Mouse (Mus musculus): Measurements from ENCODE around the gene Prss2. TPM values are rescaled to one million over a fixed set of nuclear protein-coding genes. Genes with fewer than 3 reads are reported as not detected.
"Not testable (repeated sequence)": the region's sequence is repeated elsewhere in the genome, so short reads cannot be mapped to it uniquely, and the experiment has no call there.

Prss2 gene
- polyA plus RNA-seq (2012; ENCODE audit: insufficient read depth, insufficient read length, missing spikeins): not detected in 2 replicates

GRCm38 (mm10) chr6:41521487-41521886, at the start of gene Prss2:
TSS of gene Prss2 (plus strand) at chr6:41521787.
- no peak within 1 kb of the TSS for H3K27ac ChIP-seq (replicated peaks; ENCODE audit: low read depth, low read length)
- no peaks in the 10 kb centered on the region for H3K4me1 ChIP-seq (ENCODE audit: control insufficient read depth, insufficient read depth, insufficient read length, low read length)
- no peak within 1 kb of the TSS for H3K4me3 ChIP-seq (ENCODE audit: insufficient read depth, low read depth, low read length)

GRCm38 (mm10) chr6:41499374-41499773, 22.2 kb upstream of the Prss2 start:
- no peaks in the 10 kb centered on the region for H3K4me1 ChIP-seq (ENCODE audit: control insufficient read depth, insufficient read depth, insufficient read length, low read length)
- H3K27ac ChIP-seq (replicated peaks; ENCODE audit: low read depth, low read length): no peak overlapping the region
- H3K4me3 ChIP-seq (ENCODE audit: insufficient read depth, low read depth, low read length): no peak overlapping the region

- Histone ChIP-seq H3K4me1 (ENCODE audit: control insufficient read depth, insufficient read depth, insufficient read length, low read length) (no peaks in the 10 kb centered on the region), H3K27ac (replicated peaks; ENCODE audit: low read depth, low read length) (no peak overlapping the region), H3K4me3 (ENCODE audit: insufficient read depth, low read depth, low read length) (no peak overlapping the region)
These were observed 16.7 kb upstream of the Prss2 start for GRCm38 (mm10) chr6:41504915-41505314.

- H3K27ac ChIP-seq (replicated peaks; ENCODE audit: low read depth, low read length): no peak overlapping the region
- H3K4me3 ChIP-seq (ENCODE audit: insufficient read depth, low read depth, low read length): no peak overlapping the region
- no peaks in the 10 kb centered on the region for H3K4me1 ChIP-seq (ENCODE audit: control insufficient read depth, insufficient read depth, insufficient read length, low read length)
These were observed 16.3 kb upstream of the Prss2 start for GRCm38 (mm10) chr6:41505323-41505722.

- Histone ChIP-seq H3K4me3 (ENCODE audit: insufficient read depth, low read depth, low read length) (no peak overlapping the region), H3K27ac (replicated peaks; ENCODE audit: low read depth, low read length) (no peak overlapping the region)
These were observed 3.5 kb upstream of the Prss2 start for GRCm38 (mm10) chr6:41518017-41518524.

GRCm38 (mm10) chr6:41526453-41526852, 4.9 kb downstream of the Prss2 start:
- no peaks in the 10 kb centered on the region for H3K4me1 ChIP-seq (ENCODE audit: control insufficient read depth, insufficient read depth, insufficient read length, low read length)
- H3K27ac ChIP-seq (replicated peaks; ENCODE audit: low read depth, low read length): no peak overlapping the region
- H3K4me3 ChIP-seq (ENCODE audit: insufficient read depth, low read depth, low read length): no peak overlapping the region

More at GRCm38 (mm10) chr6:41518017-41518524, 3.5 kb upstream of the Prss2 start:
- no peaks in the 10 kb centered on the region for H3K4me1 ChIP-seq (ENCODE audit: control insufficient read depth, insufficient read depth, insufficient read length, low read length)

GRCm38 (mm10) chr6:41527402-41527801, 5.8 kb downstream of the Prss2 start:
- no peak overlapping the region for H3K4me3 ChIP-seq (ENCODE audit: insufficient read depth, low read depth, low read length)

GRCm38 (mm10) chr6:41529987-41530386, 8.4 kb downstream of the Prss2 start:
- H3K27ac ChIP-seq (replicated peaks; ENCODE audit: low read depth, low read length); H3K4me1 ChIP-seq (ENCODE audit: control insufficient read depth, insufficient read depth, insufficient read length, low read length); H3K4me3 ChIP-seq (ENCODE audit: insufficient read depth, low read depth, low read length): not testable (repeated sequence)

More at GRCm38 (mm10) chr6:41527402-41527801, 5.8 kb downstream of the Prss2 start:
- H3K4me1 ChIP-seq (ENCODE audit: control insufficient read depth, insufficient read depth, insufficient read length, low read length): no peaks in the 10 kb centered on the region
- no peak overlapping the region for H3K27ac ChIP-seq (replicated peaks; ENCODE audit: low read depth, low read length)

GRCm38 (mm10) chr6:41532181-41532580, 10.6 kb downstream of the Prss2 start:
- H3K27ac ChIP-seq (replicated peaks; ENCODE audit: low read depth, low read length): no peak overlapping the region
- H3K4me3 ChIP-seq (ENCODE audit: insufficient read depth, low read depth, low read length): no peak overlapping the region

GRCm38 (mm10) chr6:41532687-41533284, 11.2 kb downstream of the Prss2 start:
- Histone ChIP-seq H3K4me1 (ENCODE audit: control insufficient read depth, insufficient read depth, insufficient read length, low read length) (no peaks in the 10 kb centered on the region), H3K4me3 (ENCODE audit: insufficient read depth, low read depth, low read length) (no peak overlapping the region), H3K27ac (replicated peaks; ENCODE audit: low read depth, low read length) (no peak overlapping the region)

More at GRCm38 (mm10) chr6:41532181-41532580, 10.6 kb downstream of the Prss2 start:
- H3K4me1 ChIP-seq (ENCODE audit: control insufficient read depth, insufficient read depth, insufficient read length, low read length): no peaks in the 10 kb centered on the region

- Histone ChIP-seq H3K4me1 (ENCODE audit: control insufficient read depth, insufficient read depth, insufficient read length, low read length) (no peaks in the 10 kb centered on the region), H3K4me3 (ENCODE audit: insufficient read depth, low read depth, low read length) (no peak overlapping the region), H3K27ac (replicated peaks; ENCODE audit: low read depth, low read length) (no peak overlapping the region)
These were observed 15.8 kb downstream of the Prss2 start for GRCm38 (mm10) chr6:41537376-41537775.

- not testable (repeated sequence) for H3K4me3 ChIP-seq (ENCODE audit: insufficient read depth, low read depth, low read length); H3K4me1 ChIP-seq (ENCODE audit: control insufficient read depth, insufficient read depth, insufficient read length, low read length); H3K27ac ChIP-seq (replicated peaks; ENCODE audit: low read depth, low read length)
These were observed 16.7 kb downstream of the Prss2 start for GRCm38 (mm10) chr6:41538296-41538695.

GRCm38 (mm10) chr6:41540746-41541145, 19.2 kb downstream of the Prss2 start:
- H3K27ac ChIP-seq (replicated peaks; ENCODE audit: low read depth, low read length): no peak overlapping the region
- no peak overlapping the region for H3K4me3 ChIP-seq (ENCODE audit: insufficient read depth, low read depth, low read length)
- H3K4me1 ChIP-seq (ENCODE audit: control insufficient read depth, insufficient read depth, insufficient read length, low read length): no peaks in the 10 kb centered on the region

- Histone ChIP-seq H3K4me3 (ENCODE audit: insufficient read depth, low read depth, low read length) (no peak overlapping the region), H3K4me1 (ENCODE audit: control insufficient read depth, insufficient read depth, insufficient read length, low read length) (no peaks in the 10 kb centered on the region)
These were observed 20.2 kb downstream of the Prss2 start for GRCm38 (mm10) chr6:41541746-41542145.

GRCm38 (mm10) chr6:41542983-41543382, 21.4 kb downstream of the Prss2 start:
- Histone ChIP-seq H3K4me3 (ENCODE audit: insufficient read depth, low read depth, low read length) (no peak overlapping the region), H3K4me1 (ENCODE audit: control insufficient read depth, insufficient read depth, insufficient read length, low read length) (no peaks in the 10 kb centered on the region), H3K27ac (replicated peaks; ENCODE audit: low read depth, low read length) (no peak overlapping the region)

More at GRCm38 (mm10) chr6:41541746-41542145, 20.2 kb downstream of the Prss2 start:
- H3K27ac ChIP-seq (replicated peaks; ENCODE audit: low read depth, low read length): no peak overlapping the region

- H3K4me1 ChIP-seq (ENCODE audit: control insufficient read depth, insufficient read depth, insufficient read length, low read length): no peaks in the 10 kb centered on the region
- no peak overlapping the region for H3K27ac ChIP-seq (replicated peaks; ENCODE audit: low read depth, low read length)
- H3K4me3 ChIP-seq (ENCODE audit: insufficient read depth, low read depth, low read length): no peak overlapping the region
These were observed 21.9 kb downstream of the Prss2 start for GRCm38 (mm10) chr6:41543411-41544050.

All from brown adipose tissue, adult 24 weeks (tissue).